Mouse (Mus musculus) megakaryocyte, embryonic 14.5 days (primary cell): ENCODE data around the gene Rps27.

Experiments used
- FLI1 ChIP-seq: IDR thresholded peaks from 2 replicates; pipeline ENCODE4 v1.6.1; 2012; ENCODE audit warnings: low read length, inconsistent platforms, mixed read lengths
- GATA1 ChIP-seq: IDR thresholded peaks from 3 replicates; pipeline ENCODE4 v1.6.1; 2012; ENCODE audit warnings: mixed read lengths, low read length, inconsistent platforms, borderline replicate concordance

DNA sequence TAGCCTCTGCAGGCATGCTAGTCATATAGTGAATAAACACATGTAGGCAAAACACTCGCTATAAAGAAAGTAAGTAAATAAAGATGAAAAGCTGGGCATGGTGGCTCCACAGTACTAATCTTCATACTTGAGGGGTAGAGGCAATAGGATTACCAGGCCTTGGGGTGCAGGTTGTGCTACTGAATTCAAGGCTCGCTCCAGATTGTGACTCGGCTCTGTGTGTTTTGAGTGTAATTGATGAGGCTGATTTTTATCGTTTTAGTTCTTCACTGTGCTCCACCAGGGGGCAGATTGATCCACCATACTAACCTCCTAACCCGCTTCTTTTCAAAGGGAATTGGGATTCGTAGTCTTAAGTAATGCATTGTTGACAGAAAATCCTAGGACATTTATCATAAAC lies 6.6 kb upstream of the Rps27 start:
- TF ChIP-seq FLI1 = no peak
- no peak for TF ChIP-seq GATA1
